Mouse (Mus musculus): ENCODE measurements at regions not wholly inside any gene's neighbourhood (a gene's known extent, or its start where the extent isn't known, plus 50 kb on each side); places are given as distances from the start of the nearest gene placed in this dataset.
A peak's percentile ranks its signal among the peaks of the same experiment; 100 is the strongest.

- H3K27me3 ChIP-seq (ENCODE audit: insufficient read depth, low read length) = no peaks in the 10 kb centered on the region
- H3K36me3 ChIP-seq (ENCODE audit: insufficient read depth, low read length) = no peaks in the 10 kb centered on the region
- WGBS = 87% methylated on average over 5 of the region's 5 CpGs
- no peak overlapping the region for H3K9ac ChIP-seq (replicated peaks; ENCODE audit: low read length)
- ATAC-seq (no peak), DNase-seq (ENCODE audit: low spot score) (no peak)
- TF ChIP-seq CTCF (IDR thresholded peaks at IDR 0.05; ENCODE audit: low read depth) = no peak
- H3K4me3 ChIP-seq (ENCODE audit: low read length) = no peak overlapping the region
- no peaks in the 10 kb centered on the region for H3K4me1 ChIP-seq (ENCODE audit: insufficient read depth, low read length)
- no peaks in the 10 kb centered on the region for H3K9me3 ChIP-seq (ENCODE audit: low read length)
- H3K27ac ChIP-seq = no peak overlapping the region
- H3K4me2 ChIP-seq (ENCODE audit: low read depth, low read length) = no peak overlapping the region
Observed at GRCm38 (mm10) chr19:25729103-25729502, 56.9 kb downstream of the Dmrt2 start.

GRCm38 (mm10) chr19:25729633-25730032, 57.4 kb downstream of the Dmrt2 start:
- Histone ChIP-seq H3K4me2 (ENCODE audit: low read depth, low read length) (no peak overlapping the region), H3K9me3 (ENCODE audit: low read length) (no peaks in the 10 kb centered on the region), H3K9ac (replicated peaks; ENCODE audit: low read length) (no peak overlapping the region), H3K36me3 (ENCODE audit: insufficient read depth, low read length) (no peaks in the 10 kb centered on the region), H3K4me3 (ENCODE audit: low read length) (no peak overlapping the region), H3K27ac (no peak overlapping the region), H3K27me3 (ENCODE audit: insufficient read depth, low read length) (no peaks in the 10 kb centered on the region), H3K4me1 (ENCODE audit: insufficient read depth, low read length) (no peaks in the 10 kb centered on the region)
- ATAC-seq (no peak), DNase-seq (ENCODE audit: low spot score) (no peak)
- 92% methylated on average over 1 of the region's 1 CpGs for WGBS
- no peak for TF ChIP-seq CTCF (IDR thresholded peaks at IDR 0.05; ENCODE audit: low read depth)

- no peak for DNase-seq (ENCODE audit: low spot score)
- H3K9me3 ChIP-seq (ENCODE audit: low read length) = no peaks in the 10 kb centered on the region
- H3K36me3 ChIP-seq (ENCODE audit: insufficient read depth, low read length) = no peaks in the 10 kb centered on the region
- no peak overlapping the region for H3K4me3 ChIP-seq (ENCODE audit: low read length)
- H3K27me3 ChIP-seq (ENCODE audit: insufficient read depth, low read length) = no peaks in the 10 kb centered on the region
- no peak for ATAC-seq
- WGBS = 88% methylated on average over 4 of the region's 4 CpGs
- TF ChIP-seq CTCF (IDR thresholded peaks at IDR 0.05; ENCODE audit: low read depth) = no peak
- no peak overlapping the region for H3K27ac ChIP-seq
- H3K4me1 ChIP-seq (ENCODE audit: insufficient read depth, low read length) = no peaks in the 10 kb centered on the region
- no peak overlapping the region for H3K9ac ChIP-seq (replicated peaks; ENCODE audit: low read length)
- no peak overlapping the region for H3K4me2 ChIP-seq (ENCODE audit: low read depth, low read length)
Observed at GRCm38 (mm10) chr19:25778455-25778854, 106.2 kb downstream of the Dmrt2 start.

- Histone ChIP-seq H3K4me1 (ENCODE audit: insufficient read depth, low read length) (no peaks in the 10 kb centered on the region), H3K9me3 (ENCODE audit: low read length) (no peaks in the 10 kb centered on the region), H3K27ac (no peak overlapping the region), H3K4me2 (ENCODE audit: low read depth, low read length) (no peak overlapping the region), H3K27me3 (ENCODE audit: insufficient read depth, low read length) (no peaks in the 10 kb centered on the region), H3K36me3 (ENCODE audit: insufficient read depth, low read length) (no peaks in the 10 kb centered on the region), H3K4me3 (ENCODE audit: low read length) (no peak overlapping the region), H3K9ac (replicated peaks; ENCODE audit: low read length) (no peak overlapping the region)
- TF ChIP-seq CTCF (IDR thresholded peaks at IDR 0.05; ENCODE audit: low read depth) = no peak
- 67% methylated on average over 7 of the region's 7 CpGs for WGBS
- ATAC-seq (no peak), DNase-seq (ENCODE audit: low spot score) (no peak)
Observed at GRCm38 (mm10) chr19:25779356-25779755, 107.1 kb downstream of the Dmrt2 start.

GRCm38 (mm10) chr19:25781314-25781713, 109.1 kb downstream of the Dmrt2 start:
- TF ChIP-seq CTCF (IDR thresholded peaks at IDR 0.05; ENCODE audit: low read depth) = no peak
- Histone ChIP-seq H3K27ac (no peak overlapping the region), H3K27me3 (ENCODE audit: insufficient read depth, low read length) (no peaks in the 10 kb centered on the region), H3K4me3 (ENCODE audit: low read length) (no peak overlapping the region), H3K9ac (replicated peaks; ENCODE audit: low read length) (no peak overlapping the region), H3K9me3 (ENCODE audit: low read length) (no peaks in the 10 kb centered on the region), H3K36me3 (ENCODE audit: insufficient read depth, low read length) (no peaks in the 10 kb centered on the region), H3K4me1 (ENCODE audit: insufficient read depth, low read length) (no peaks in the 10 kb centered on the region), H3K4me2 (ENCODE audit: low read depth, low read length) (no peak overlapping the region)
- 90% methylated on average over 7 of the region's 7 CpGs for WGBS
- DNase-seq (ENCODE audit: low spot score) (no peak), ATAC-seq (no peak)

GRCm38 (mm10) chr19:25802692-25803091, 130.5 kb downstream of the Dmrt2 start:
- DNase-seq (ENCODE audit: low spot score) = no peak
- 86% methylated on average over 7 of the region's 7 CpGs for WGBS

GRCm38 (mm10) chr19:25805351-25805750, 133.1 kb downstream of the Dmrt2 start:
- Histone ChIP-seq H3K4me3 (ENCODE audit: low read length) (no peak overlapping the region), H3K27me3 (ENCODE audit: insufficient read depth, low read length) (no peaks in the 10 kb centered on the region), H3K9ac (replicated peaks; ENCODE audit: low read length) (no peak overlapping the region), H3K9me3 (ENCODE audit: low read length) (no peaks in the 10 kb centered on the region), H3K4me2 (ENCODE audit: low read depth, low read length) (no peak overlapping the region), H3K36me3 (ENCODE audit: insufficient read depth, low read length) (no peaks in the 10 kb centered on the region), H3K27ac (no peak overlapping the region), H3K4me1 (ENCODE audit: insufficient read depth, low read length) (no peaks in the 10 kb centered on the region)
- 54% methylated on average over 11 of the region's 11 CpGs for WGBS
- no peak for TF ChIP-seq CTCF (IDR thresholded peaks at IDR 0.05; ENCODE audit: low read depth)
- ATAC-seq (0 out of 2 replicates have a peak, but pooled peaks have one; percentile 47), DNase-seq (ENCODE audit: low spot score) (peak; percentile 6)

More at GRCm38 (mm10) chr19:25802692-25803091, 130.5 kb downstream of the Dmrt2 start:
- no peaks in the 10 kb centered on the region for H3K9me3 ChIP-seq (ENCODE audit: low read length)
- no peak overlapping the region for H3K4me3 ChIP-seq (ENCODE audit: low read length)
- no peak overlapping the region for H3K27ac ChIP-seq
- no peak overlapping the region for H3K4me2 ChIP-seq (ENCODE audit: low read depth, low read length)
- ATAC-seq = no peak
- no peaks in the 10 kb centered on the region for H3K4me1 ChIP-seq (ENCODE audit: insufficient read depth, low read length)
- TF ChIP-seq CTCF (IDR thresholded peaks at IDR 0.05; ENCODE audit: low read depth) = no peak
- H3K36me3 ChIP-seq (ENCODE audit: insufficient read depth, low read length) = no peaks in the 10 kb centered on the region
- H3K9ac ChIP-seq (replicated peaks; ENCODE audit: low read length) = no peak overlapping the region
- H3K27me3 ChIP-seq (ENCODE audit: insufficient read depth, low read length) = no peaks in the 10 kb centered on the region
